Mouse (Mus musculus) c-Kit-positive CD71-negative TER-119-negative erythroid progenitor cells, embryonic 14.5 days (primary cell): ENCODE measurements at regions not wholly inside any gene's neighbourhood (a gene's known extent, or its start where the extent isn't known, plus 50 kb on each side); places are given as distances from the start of the nearest gene placed in this dataset.

ENCODE experiments used
- DNase-seq: peaks from one replicate; pipeline ENCODE4 v3.0.0-alpha.2; 2013; ENCODE audit warnings: low read depth

DNA sequence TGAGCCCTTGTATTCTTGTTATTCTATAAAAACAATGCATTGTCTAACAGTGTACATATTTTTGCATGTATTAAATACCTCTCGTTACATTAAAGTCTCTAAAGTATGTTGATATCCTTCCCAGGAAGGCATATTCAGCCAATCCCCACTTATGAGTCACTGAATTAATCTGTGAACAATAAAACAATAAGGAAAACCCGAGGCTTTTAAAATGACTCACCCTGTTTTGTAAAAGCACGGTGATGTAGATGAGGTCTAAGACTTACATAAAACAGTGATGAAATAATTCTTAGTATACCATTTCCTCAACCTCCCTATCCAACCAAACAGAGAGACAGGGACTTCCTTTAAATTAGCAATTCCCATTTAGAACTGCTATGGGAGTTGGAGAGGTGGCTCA lies 95.8 kb downstream of the Asb7 start:
- DNase-seq: no peak

DNA sequence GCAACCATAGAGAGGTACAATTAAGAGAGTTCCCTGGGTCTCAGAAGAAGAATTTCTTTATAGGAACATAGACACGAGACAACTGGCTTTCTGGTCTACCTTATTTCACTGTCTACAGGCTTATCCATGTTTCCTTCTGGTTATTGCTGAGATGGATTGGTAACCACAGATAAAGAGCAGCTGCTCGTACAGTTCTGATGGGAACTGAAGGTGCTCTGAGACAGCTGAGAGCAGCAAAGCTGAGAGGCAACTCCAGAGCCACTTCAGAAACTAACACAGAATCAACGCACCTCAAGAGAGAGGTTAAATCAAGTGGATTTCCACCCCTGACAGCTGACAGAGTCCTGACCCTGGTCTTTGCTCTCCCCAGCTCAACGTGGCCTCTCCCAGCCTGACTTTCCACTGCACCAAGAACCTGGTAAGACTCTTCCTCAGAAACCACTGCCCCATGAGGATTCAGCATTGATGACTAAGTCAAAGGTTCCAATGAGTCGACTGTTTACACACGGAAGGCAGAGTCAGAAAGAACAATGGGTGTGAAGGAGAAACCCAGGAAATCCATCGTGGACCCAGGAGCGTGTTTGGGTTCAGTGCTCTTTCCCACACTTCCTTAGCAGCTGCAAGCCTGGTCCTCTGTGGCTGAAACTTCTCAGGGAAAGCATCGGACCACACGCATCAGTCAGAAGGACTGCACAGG lies 97.7 kb downstream of the Asb7 start:
- DNase-seq: no peak

GRCm38 (mm10) chr7:66586511-66586910 lies 102.9 kb downstream of the Asb7 start:
- no peak for DNase-seq

DNA sequence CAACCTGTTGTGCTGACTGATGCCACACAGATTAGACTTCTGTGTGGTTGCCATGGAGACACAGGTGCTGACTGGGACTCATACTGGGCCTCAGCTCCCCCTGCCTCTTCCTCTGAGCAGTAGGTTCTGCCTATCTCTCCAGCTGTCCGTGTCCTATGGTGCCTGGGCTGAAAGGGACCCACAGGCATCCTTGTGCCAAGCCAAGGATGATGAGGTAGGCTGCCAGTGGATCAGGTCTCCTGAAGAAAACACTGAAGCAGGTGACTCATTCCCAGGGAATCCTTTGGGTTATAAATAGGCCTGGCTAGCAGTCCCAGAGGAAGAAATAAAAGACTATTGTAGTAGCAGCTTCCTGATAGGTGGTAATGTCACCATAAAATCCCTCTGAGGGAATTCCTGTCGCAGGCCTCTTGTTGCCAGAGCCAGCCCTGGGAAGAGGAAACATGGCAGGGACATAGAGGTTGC lies 108.7 kb downstream of the Asb7 start:
- DNase-seq: no peak

DNA sequence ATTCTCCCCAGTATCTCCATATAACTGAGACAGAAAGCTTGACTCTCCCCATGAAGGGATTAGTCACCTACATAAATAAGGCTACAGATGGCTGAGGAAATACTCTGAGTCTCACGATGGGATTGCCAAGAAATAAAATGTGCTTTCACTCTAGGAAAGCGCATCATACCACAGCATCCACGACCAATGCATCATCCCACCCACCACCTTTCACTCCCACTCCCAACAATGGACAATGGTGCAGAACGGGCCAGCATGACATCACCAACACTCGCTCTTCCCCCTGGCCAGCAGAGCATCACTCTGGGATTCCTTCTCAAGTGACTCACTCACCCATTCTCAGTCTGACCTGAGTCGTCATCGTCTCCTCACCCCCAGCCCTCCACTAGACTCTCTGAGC lies 113.1 kb downstream of the Asb7 start:
- DNase-seq: no peak

GRCm38 (mm10) chr7:66571451-66571850 lies 117.9 kb downstream of the Asb7 start:
- no peak for DNase-seq

- no peak for DNase-seq
Observed at GRCm38 (mm10) chr7:66547694-66548093, 120.4 kb upstream of the Aldh1a3 start.

DNA sequence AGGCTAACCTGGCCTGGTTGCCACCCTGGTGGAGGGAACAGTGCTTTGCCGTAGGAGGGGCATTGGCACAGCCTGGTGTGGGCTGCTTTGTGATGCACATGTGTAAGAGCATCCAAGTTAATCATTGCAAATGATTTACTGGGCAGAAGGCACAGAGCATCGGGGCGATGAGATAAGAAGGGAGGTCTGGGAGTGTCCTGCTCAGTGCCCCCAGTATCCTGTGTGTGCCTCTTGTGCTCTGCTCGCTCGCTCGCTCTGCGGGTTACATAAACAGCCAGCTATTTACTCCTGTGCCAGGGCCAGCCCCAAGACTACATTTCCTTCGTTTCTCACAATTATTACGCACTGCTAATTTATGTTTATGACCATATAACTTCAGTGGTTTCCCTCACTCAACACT lies 117.9 kb upstream of the Aldh1a3 start:
- no peak for DNase-seq

DNA sequence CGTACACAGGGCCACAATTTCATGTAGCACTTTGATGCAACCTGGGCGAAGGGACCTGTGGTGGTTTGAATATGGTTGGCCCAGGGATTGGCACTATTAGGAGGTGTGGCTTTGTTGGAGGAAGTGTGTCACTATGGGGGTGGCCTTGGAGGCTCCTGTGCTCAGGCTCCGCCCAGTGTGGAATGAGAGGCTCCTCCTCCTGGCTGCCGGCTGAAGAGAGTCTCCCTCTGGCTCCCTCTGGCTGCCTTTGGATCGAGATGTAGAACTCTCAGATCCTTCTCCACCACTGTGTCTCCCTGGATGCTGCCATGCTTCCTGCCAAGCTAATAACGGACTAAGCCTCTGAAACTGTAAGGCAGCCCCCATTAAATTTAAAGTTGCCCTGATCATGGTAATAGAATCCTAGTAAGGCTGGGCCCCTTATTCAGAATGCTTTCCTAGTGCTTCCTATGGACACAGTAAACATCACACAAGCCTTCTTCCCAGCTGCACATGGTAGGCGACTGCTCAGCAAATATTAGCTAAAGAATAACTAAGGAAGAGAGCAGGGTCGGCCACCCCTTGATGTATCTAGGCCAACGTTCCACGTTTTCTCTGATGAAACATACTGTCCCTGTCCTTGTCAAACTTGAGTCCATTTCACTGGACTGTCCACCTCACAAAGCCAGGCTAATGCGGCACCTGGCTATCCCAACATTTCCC lies 117.2 kb upstream of the Aldh1a3 start:
- DNase-seq: no peak

DNA sequence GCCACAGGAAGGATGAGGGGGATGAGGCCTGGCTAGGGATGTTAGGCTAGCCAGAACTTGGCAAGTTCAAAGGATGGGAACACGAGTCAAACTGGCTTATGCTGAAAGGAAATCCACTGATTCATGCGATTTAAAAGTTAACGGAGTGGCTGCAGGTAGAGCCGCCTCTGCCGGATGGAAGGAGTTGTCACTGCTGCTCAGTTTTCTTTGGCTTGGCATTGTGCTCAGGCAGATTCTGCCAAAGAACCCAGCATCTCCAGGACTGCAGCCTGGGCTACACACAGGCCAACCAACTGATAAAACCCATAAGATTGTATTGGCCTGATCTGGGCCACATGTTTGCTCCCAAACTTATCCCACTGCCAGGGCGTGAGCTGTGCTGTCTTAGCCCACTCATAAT lies 105.3 kb upstream of the Aldh1a3 start:
- no peak for DNase-seq

- no peak for DNase-seq
Observed at GRCm38 (mm10) chr7:66532048-66532447, 104.7 kb upstream of the Aldh1a3 start.

- DNase-seq: no peak
Observed at GRCm38 (mm10) chr7:66531111-66531510, 103.8 kb upstream of the Aldh1a3 start.

DNA sequence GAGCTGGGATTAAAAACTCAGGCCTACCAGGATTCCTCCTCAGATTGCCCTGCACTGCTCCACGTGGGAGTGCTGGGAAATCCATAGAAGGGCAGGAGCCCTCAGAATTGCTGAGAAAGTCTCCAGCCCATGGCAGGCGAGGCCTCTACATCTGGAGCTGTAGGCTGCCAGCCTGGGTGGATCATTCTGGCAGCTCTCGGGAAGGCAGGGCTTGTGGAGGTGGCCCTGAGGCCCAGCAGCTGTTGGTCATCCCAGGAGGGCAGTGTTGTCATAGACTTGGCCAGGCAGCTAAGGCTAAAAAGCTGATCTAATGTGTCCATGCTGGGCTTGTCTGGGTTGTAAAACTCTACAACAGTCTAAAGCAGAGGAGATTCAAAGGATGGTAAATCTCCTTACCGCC lies 101.6 kb upstream of the Aldh1a3 start:
- DNase-seq: no peak

DNA sequence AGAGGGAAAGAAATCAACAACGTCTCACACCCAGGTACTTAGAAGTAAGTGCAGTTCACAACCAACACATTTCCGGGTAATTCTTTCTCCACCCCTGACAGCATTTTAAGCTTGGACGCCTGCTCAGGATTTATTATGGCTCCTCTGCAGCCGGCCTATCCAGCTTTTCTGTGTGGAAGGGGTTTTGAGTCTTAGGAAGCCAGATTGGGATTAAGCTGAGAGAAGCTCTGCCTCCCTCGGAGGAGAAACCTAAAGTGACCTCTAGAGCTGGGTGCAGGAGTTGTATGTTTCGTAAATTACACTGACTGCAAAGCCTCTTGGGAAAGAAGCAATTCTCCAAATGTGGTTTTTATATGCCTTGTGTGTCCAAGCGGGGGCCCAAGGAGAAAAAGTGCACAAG lies 96.6 kb upstream of the Aldh1a3 start:
- no peak for DNase-seq

GRCm38 (mm10) chr7:66521522-66521921 lies 94.2 kb upstream of the Aldh1a3 start:
- no peak for DNase-seq

DNA sequence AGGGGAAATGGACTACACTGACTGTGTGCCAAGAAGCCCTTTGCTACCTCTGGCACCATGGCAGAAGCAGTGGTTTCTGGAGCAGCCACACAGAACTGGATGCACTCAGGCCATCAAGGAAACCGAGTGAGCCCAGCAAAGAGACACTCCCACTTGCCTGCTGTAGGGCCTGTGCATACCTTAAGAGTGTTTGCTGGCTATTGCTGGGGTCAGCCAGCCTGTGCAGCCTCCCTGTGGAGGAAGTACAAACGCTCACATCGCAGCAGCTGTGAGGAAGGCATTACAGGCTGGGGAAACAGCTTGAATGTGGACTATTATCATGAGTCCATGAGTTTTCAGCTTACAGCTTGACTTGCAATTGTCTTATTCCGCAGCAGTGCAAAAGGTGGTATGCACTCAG lies 88.8 kb upstream of the Aldh1a3 start:
- no peak for DNase-seq

GRCm38 (mm10) chr7:66513411-66513810 lies 86.1 kb upstream of the Aldh1a3 start:
- DNase-seq: no peak

GRCm38 (mm10) chr7:66505734-66506133 lies 78.4 kb upstream of the Aldh1a3 start:
- DNase-seq: no peak

DNA sequence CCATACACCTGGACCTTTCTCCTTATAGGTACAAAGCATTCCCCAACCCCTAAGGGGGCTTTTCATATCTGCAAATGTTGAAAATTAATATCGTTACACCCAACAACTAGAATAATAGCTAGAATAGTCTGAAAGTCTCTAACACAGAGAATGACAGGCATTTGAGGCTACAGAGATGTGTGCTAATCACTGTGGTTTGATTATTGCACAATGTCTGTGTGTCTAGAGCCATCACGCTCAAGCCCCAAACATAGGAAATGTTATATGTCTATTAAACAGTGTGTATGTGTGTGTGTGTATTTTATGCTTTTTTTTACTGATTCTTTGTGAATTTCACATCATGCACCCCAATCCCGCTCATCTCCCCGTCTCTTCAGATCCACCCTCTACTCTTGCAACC lies 77.2 kb upstream of the Aldh1a3 start:
- DNase-seq: no peak

GRCm38 (mm10) chr7:66501425-66501824 lies 74.1 kb upstream of the Aldh1a3 start:
- DNase-seq: no peak

GRCm38 (mm10) chr7:66497480-66497879 lies 70.2 kb upstream of the Aldh1a3 start:
- no peak for DNase-seq

DNA sequence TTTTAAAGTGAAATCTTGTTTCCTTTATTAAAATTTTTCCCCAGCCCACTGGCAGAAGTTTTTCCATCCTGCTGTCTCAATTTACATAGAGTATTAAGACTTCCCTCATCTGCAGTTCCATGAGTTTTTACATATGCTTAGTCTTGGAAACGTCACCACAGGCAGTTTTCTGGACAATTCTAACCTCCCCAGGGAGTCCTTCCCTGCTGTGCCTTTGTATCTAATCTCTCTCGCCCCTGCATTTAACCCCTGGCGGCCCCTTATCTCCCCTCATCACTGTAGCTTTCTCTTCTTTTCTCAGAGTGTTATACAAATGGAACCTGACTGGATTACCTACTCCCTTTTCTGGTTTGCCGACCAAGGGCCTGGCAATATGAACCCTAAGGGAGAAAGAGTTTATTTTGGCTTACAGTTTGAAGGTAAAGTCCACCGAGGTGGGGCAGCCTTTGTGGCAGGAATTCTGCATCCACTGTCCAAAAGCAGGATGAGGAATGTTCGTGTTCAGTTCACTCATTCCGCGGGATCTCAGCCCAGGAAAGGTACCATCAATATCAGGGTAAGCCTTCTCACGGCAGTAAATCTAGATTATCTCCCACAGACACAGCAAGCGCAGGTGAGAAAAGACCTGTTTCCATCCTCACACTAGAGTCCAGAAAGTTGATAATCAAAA lies 66.0 kb upstream of the Aldh1a3 start:
- DNase-seq: no peak

GRCm38 (mm10) chr7:66492748-66493147 lies 65.4 kb upstream of the Aldh1a3 start:
- DNase-seq: no peak
